Mouse (Mus musculus): ENCODE data around the gene Cckbr. TPM values are rescaled to one million over a fixed set of nuclear protein-coding genes. Genes with fewer than 3 reads are reported as not detected.
A peak's percentile ranks its signal among the peaks of the same experiment; 100 is the strongest.
"Not testable (repeated sequence)": the region's sequence is repeated elsewhere in the genome, so short reads cannot be mapped to it uniquely, and the experiment has no call there.

Cckbr gene
- total and polyA plus RNA-seq, 2 experiments from 2014 or later, result 6.3 to 12.0 TPM

GRCm38 (mm10) chr7:105411874-105412632, 13.5 kb upstream of the Cckbr start:
- H3K36me3 ChIP-seq (ENCODE audit: insufficient read depth, low read length); H3K9ac ChIP-seq (replicated peaks; ENCODE audit: low read length, poor library complexity, severe bottlenecking); H3K4me3 ChIP-seq (ENCODE audit: low read depth, low read length); H3K27ac ChIP-seq (ENCODE audit: low read depth, low read length); H3K27me3 ChIP-seq (ENCODE audit: insufficient read depth, low read length); ATAC-seq (ENCODE audit: low FRiP score); H3K9me3 ChIP-seq (ENCODE audit: low read length); H3K4me1 ChIP-seq (ENCODE audit: insufficient read depth, low read length); H3K4me2 ChIP-seq (ENCODE audit: low read depth, low read length, poor library complexity, severe bottlenecking): not testable (repeated sequence)
- peak; percentile 65 for DNase-seq (ENCODE audit: low spot score)
- peak; percentile 87 for TF ChIP-seq CTCF (IDR thresholded peaks at IDR 0.05)
- 61% methylated on average over 8 of the region's 8 CpGs for WGBS

- 57% methylated on average over 6 of the region's 6 CpGs for WGBS
Measured at GRCm38 (mm10) chr7:105414385-105414784, 11.1 kb upstream of the Cckbr start.

GRCm38 (mm10) chr7:105416529-105416928, 9.0 kb upstream of the Cckbr start:
- Histone ChIP-seq H3K9ac (replicated peaks; ENCODE audit: low read length, poor library complexity, severe bottlenecking) (no peak overlapping the region), H3K27ac (ENCODE audit: low read depth, low read length) (no peak overlapping the region), H3K27me3 (ENCODE audit: insufficient read depth, low read length) (no peaks in the 10 kb centered on the region), H3K9me3 (ENCODE audit: low read length) (no peaks in the 10 kb centered on the region), H3K36me3 (ENCODE audit: insufficient read depth, low read length) (no peaks in the 10 kb centered on the region), H3K4me2 (ENCODE audit: low read depth, low read length, poor library complexity, severe bottlenecking) (no peak overlapping the region), H3K4me1 (ENCODE audit: insufficient read depth, low read length) (no peaks in the 10 kb centered on the region), H3K4me3 (ENCODE audit: low read depth, low read length) (no peak overlapping the region)
- WGBS, result 95% methylated on average over 7 of the region's 7 CpGs
- ATAC-seq (ENCODE audit: low FRiP score), result no peak
- no peak for DNase-seq (ENCODE audit: low spot score)
- no peak for TF ChIP-seq CTCF (IDR thresholded peaks at IDR 0.05)

More at GRCm38 (mm10) chr7:105414385-105414784, 11.1 kb upstream of the Cckbr start:
- Histone ChIP-seq H3K4me1 (ENCODE audit: insufficient read depth, low read length) (no peaks in the 10 kb centered on the region), H3K27ac (ENCODE audit: low read depth, low read length) (no peak overlapping the region), H3K9ac (replicated peaks; ENCODE audit: low read length, poor library complexity, severe bottlenecking) (no peak overlapping the region), H3K4me2 (ENCODE audit: low read depth, low read length, poor library complexity, severe bottlenecking) (no peak overlapping the region), H3K27me3 (ENCODE audit: insufficient read depth, low read length) (no peaks in the 10 kb centered on the region), H3K36me3 (ENCODE audit: insufficient read depth, low read length) (no peaks in the 10 kb centered on the region), H3K4me3 (ENCODE audit: low read depth, low read length) (no peak overlapping the region), H3K9me3 (ENCODE audit: low read length) (no peaks in the 10 kb centered on the region)
- TF ChIP-seq CTCF (IDR thresholded peaks at IDR 0.05), result no peak
- no peak for DNase-seq (ENCODE audit: low spot score)
- ATAC-seq (ENCODE audit: low FRiP score), result no peak

GRCm38 (mm10) chr7:105418106-105418505, 7.4 kb upstream of the Cckbr start:
- no peaks in the 10 kb centered on the region for H3K9me3 ChIP-seq (ENCODE audit: low read length)
- 63% methylated on average over 5 of the region's 5 CpGs for WGBS
- peak overlapping the region; percentile 57 for H3K27ac ChIP-seq (ENCODE audit: low read depth, low read length)
- no peaks in the 10 kb centered on the region for H3K36me3 ChIP-seq (ENCODE audit: insufficient read depth, low read length)
- no peak overlapping the region for H3K4me2 ChIP-seq (ENCODE audit: low read depth, low read length, poor library complexity, severe bottlenecking)
- no peaks in the 10 kb centered on the region for H3K27me3 ChIP-seq (ENCODE audit: insufficient read depth, low read length)
- H3K9ac ChIP-seq (replicated peaks; ENCODE audit: low read length, poor library complexity, severe bottlenecking), result no peak overlapping the region
- TF ChIP-seq CTCF (IDR thresholded peaks at IDR 0.05), result no peak
- no peak overlapping the region for H3K4me3 ChIP-seq (ENCODE audit: low read depth, low read length)
- H3K4me1 ChIP-seq (ENCODE audit: insufficient read depth, low read length), result no peaks in the 10 kb centered on the region
- peak; percentile 28 for DNase-seq (ENCODE audit: low spot score)
- peak; percentile 68 for ATAC-seq (ENCODE audit: low FRiP score)

GRCm38 (mm10) chr7:105420903-105421302, 4.6 kb upstream of the Cckbr start:
- no peak overlapping the region for H3K4me2 ChIP-seq (ENCODE audit: low read depth, low read length, poor library complexity, severe bottlenecking)
- H3K27me3 ChIP-seq (ENCODE audit: insufficient read depth, low read length), result 0 out of 2 replicates have a peak, but pooled peaks cover 3% of the 10 kb centered on the region
- no peaks in the 10 kb centered on the region for H3K36me3 ChIP-seq (ENCODE audit: insufficient read depth, low read length)
- no peak overlapping the region for H3K27ac ChIP-seq (ENCODE audit: low read depth, low read length)
- no peak overlapping the region for H3K9ac ChIP-seq (replicated peaks; ENCODE audit: low read length, poor library complexity, severe bottlenecking)
- H3K4me3 ChIP-seq (ENCODE audit: low read depth, low read length), result no peak overlapping the region
- WGBS, result 47% methylated on average over 2 of the region's 2 CpGs
- ATAC-seq (ENCODE audit: low FRiP score), result no peak
- H3K4me1 ChIP-seq (ENCODE audit: insufficient read depth, low read length), result 0 out of 2 replicates have a peak, but pooled peaks cover 4% of the 10 kb centered on the region
- DNase-seq (ENCODE audit: low spot score), result no peak
- no peaks in the 10 kb centered on the region for H3K9me3 ChIP-seq (ENCODE audit: low read length)
- no peak for TF ChIP-seq CTCF (IDR thresholded peaks at IDR 0.05)

- WGBS, result 29% methylated on average over 5 of the region's 5 CpGs
- no peak for DNase-seq (ENCODE audit: low spot score)
- Histone ChIP-seq H3K4me3 (ENCODE audit: low read depth, low read length) (no peak overlapping the region), H3K36me3 (ENCODE audit: insufficient read depth, low read length) (no peaks in the 10 kb centered on the region), H3K27me3 (ENCODE audit: insufficient read depth, low read length) (0 out of 2 replicates have a peak, but pooled peaks cover 3% of the 10 kb centered on the region), H3K4me2 (ENCODE audit: low read depth, low read length, poor library complexity, severe bottlenecking) (no peak overlapping the region), H3K27ac (ENCODE audit: low read depth, low read length) (no peak overlapping the region), H3K9me3 (ENCODE audit: low read length) (no peaks in the 10 kb centered on the region), H3K9ac (replicated peaks; ENCODE audit: low read length, poor library complexity, severe bottlenecking) (no peak overlapping the region), H3K4me1 (ENCODE audit: insufficient read depth, low read length) (peaks cover 7% of the 10 kb centered on the region)
- no peak for ATAC-seq (ENCODE audit: low FRiP score)
- TF ChIP-seq CTCF (IDR thresholded peaks at IDR 0.05), result no peak
Measured at GRCm38 (mm10) chr7:105424368-105424767, 1.2 kb upstream of the Cckbr start.

All from midbrain, postnatal 0 days (tissue).